Mouse (Mus musculus) cerebellum, adult 2 months (tissue): ENCODE measurements around the gene Nipsnap2. TPM values are rescaled to one million over a fixed set of nuclear protein-coding genes. Genes with fewer than 3 reads are reported as not detected.
"Not testable (repeated sequence)": the region's sequence is repeated elsewhere in the genome, so short reads cannot be mapped to it uniquely, and the experiment has no call there.

ENCODE experiments used
- DNase-seq, 2 experiments: peaks; one replicate each; pipeline ENCODE4 v3.0.0; 2021
- H3K27ac ChIP-seq: fragments of 200-500 bp; 2 replicates; pipeline ENCODE4 v1.5.1; 2012; ENCODE audit warnings: low read length, control low read depth, inconsistent platforms; ENCODE audit not compliant: insufficient read depth
- H3K27me3 ChIP-seq: fragments of 200-500 bp; 2 replicates; pipeline ENCODE4 v1.6.1; 2012; ENCODE audit warnings: inconsistent platforms, mild to moderate bottlenecking, low read length, moderate library complexity; ENCODE audit not compliant: control insufficient read depth, insufficient read depth
- H3K4me1 ChIP-seq: fragments of 200-500 bp; 2 replicates; pipeline ENCODE4 v1.6.1; 2011; ENCODE audit warnings: low read length; ENCODE audit not compliant: control insufficient read depth, insufficient read depth
- H3K4me3 ChIP-seq: fragments of 200-500 bp; replicated peaks from 2 replicates; pipeline ENCODE3; 2011; ENCODE audit warnings: mild to moderate bottlenecking, low read depth, low read length, control low read depth; ENCODE audit not compliant: insufficient read depth
- CTCF ChIP-seq: fragments of 200-500 bp; IDR thresholded peaks from 2 replicates; pipeline ENCODE4 v1.5.1; 2011; ENCODE audit warnings: low read depth, mild to moderate bottlenecking, control low read depth, low read length, moderate library complexity, borderline replicate concordance; ENCODE audit not compliant: insufficient read depth
- POLR2A ChIP-seq: fragments of 200-500 bp; IDR thresholded peaks from 2 replicates; pipeline ENCODE4 v1.6.1; 2011; ENCODE audit warnings: low read length, control low read depth, borderline replicate concordance; ENCODE audit not compliant: insufficient read depth
- whole genome bisulfite sequencing: fragments of 180-500 bp; shearing (Covaris S2); methylation state at CpG from one replicate; pipeline ENCODE4 v1.1.7; 2018; 5-methylcytosine and 5-hydroxymethylcytosine counted together
- polyA plus RNA-seq: library from polyadenylated mRNA; depleted of rRNA; stranded (reverse); fragments of >200 nt; gene quantifications from 2 replicates; pipeline ENCODE4 v1.2.3, GENCODE M21; 2012; rRNA removed

Nipsnap2 gene
- 137 and 157 TPM in 2 replicates for polyA plus RNA-seq

- TF ChIP-seq CTCF (peak; percentile 98), POLR2A (peak; percentile 62)
- DNase-seq, result peak; percentile 89 to 97
- Histone ChIP-seq H3K27me3 (no peaks in the 10 kb centered on the region), H3K4me3 (peak within 1 kb of the TSS; percentile 96), H3K4me1 (peaks cover 16% of the 10 kb centered on the region), H3K27ac (peak within 1 kb of the TSS; percentile 96)
- WGBS, result under 1% methylated on average over 90 of the region's 93 CpGs
Observed at GRCm38 (mm10) chr5:129724834-129725773, at the start of gene Nipsnap2. Gene Nipsnap2 (plus strand): TSS chr5:129725063.

GRCm38 (mm10) chr5:129685141-129685540 lies 39.7 kb upstream of the Nipsnap2 start:
- WGBS, result 92% methylated on average over 5 of the region's 5 CpGs
- not testable (repeated sequence) for H3K4me1 ChIP-seq, H3K27ac ChIP-seq, DNase-seq, H3K4me3 ChIP-seq, H3K27me3 ChIP-seq

DNA sequence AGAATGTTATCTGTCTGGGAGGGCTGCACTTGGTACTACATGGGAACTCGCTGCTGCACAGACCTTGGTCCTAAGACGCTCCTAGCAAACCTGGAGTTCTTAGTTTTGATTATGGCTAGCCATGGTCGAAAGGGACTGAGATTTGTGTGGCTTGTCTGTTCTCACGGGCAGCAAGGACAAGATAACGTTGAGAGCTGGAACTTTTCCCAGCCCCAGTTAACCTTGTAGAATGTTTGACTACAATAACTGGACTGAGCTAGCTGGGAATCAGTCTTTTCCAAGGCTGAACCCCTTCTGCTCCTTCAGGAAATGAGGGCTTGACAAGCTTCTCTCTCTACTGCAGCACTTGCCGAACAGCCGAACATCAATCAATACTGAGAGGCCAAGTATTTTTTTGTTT lies 37.2 kb upstream of the Nipsnap2 start:
- no peak for DNase-seq
- Histone ChIP-seq H3K4me1 (no peaks in the 10 kb centered on the region), H3K4me3 (no peak overlapping the region), H3K27me3 (no peaks in the 10 kb centered on the region), H3K27ac (no peak overlapping the region)
- 82% methylated on average over 7 of the region's 7 CpGs for WGBS
- TF ChIP-seq CTCF (no peak), POLR2A (no peak)

DNA sequence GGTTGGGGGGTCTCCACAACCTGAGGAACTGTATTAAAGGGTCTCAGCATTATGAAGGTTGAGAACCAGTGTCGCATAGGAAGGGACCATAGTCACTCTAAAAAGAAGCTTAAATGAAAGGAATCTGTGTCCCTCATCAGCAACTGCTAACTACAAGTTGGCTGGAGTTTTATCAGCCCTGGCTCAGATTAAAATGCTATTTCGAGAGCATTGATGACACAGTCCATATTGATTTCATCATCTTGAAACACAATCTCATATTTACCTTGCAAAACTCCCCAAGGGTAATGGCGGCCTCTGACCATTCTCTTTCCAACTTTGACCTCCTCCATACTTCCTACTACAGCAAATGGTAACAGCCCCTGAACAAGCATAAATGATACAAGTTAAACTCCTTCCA lies 34.3 kb upstream of the Nipsnap2 start:
- Histone ChIP-seq H3K4me3 (no peak overlapping the region), H3K4me1 (no peaks in the 10 kb centered on the region), H3K27me3 (no peaks in the 10 kb centered on the region), H3K27ac (no peak overlapping the region)
- no peak for DNase-seq
- 83% methylated on average over 3 of the region's 3 CpGs for WGBS
- TF ChIP-seq POLR2A (no peak), CTCF (no peak)

GRCm38 (mm10) chr5:129700506-129700905 lies 24.4 kb upstream of the Nipsnap2 start:
- Histone ChIP-seq H3K27me3 (no peaks in the 10 kb centered on the region; the same call in 1 of the 2 replicates), H3K27ac (no peak overlapping the region), H3K4me1 (no peaks in the 10 kb centered on the region), H3K4me3 (no peak overlapping the region)
- 21% methylated on average over 2 of the region's 2 CpGs for WGBS
- DNase-seq, result no peak
- TF ChIP-seq POLR2A (no peak), CTCF (no peak)

- no peaks in the 10 kb centered on the region for H3K4me1 ChIP-seq
- no peak for TF ChIP-seq CTCF
- no peak for TF ChIP-seq POLR2A
- no peaks in the 10 kb centered on the region; the same call in 1 of the 2 replicates for H3K27me3 ChIP-seq
- no peak overlapping the region for H3K27ac ChIP-seq
- 58% methylated on average over 1 of the region's 1 CpGs for WGBS
- no peak overlapping the region for H3K4me3 ChIP-seq
- DNase-seq, result no peak
Observed at GRCm38 (mm10) chr5:129701706-129702105, 23.2 kb upstream of the Nipsnap2 start.

DNA sequence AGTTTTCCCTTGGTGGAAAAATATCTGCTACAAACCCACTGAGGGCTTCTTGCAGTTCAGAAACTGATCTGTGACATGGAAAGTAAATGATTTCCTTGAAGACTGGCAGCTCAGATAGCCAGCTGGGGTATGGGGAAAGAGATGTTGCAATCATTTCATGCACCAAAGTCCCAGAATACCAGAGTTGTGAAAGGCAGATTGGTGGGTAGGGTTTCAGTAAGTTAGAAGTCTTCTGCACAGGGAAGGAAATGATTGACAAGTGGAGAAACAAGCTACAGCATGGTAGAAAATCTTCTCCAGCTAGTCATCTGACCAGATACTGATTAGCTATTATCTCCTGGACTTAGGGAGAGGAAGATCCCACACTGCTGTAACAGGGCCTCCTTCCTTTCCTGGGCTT lies 21.5 kb upstream of the Nipsnap2 start:
- Histone ChIP-seq H3K27me3 (no peaks in the 10 kb centered on the region; the same call in 1 of the 2 replicates), H3K4me1 (no peaks in the 10 kb centered on the region), H3K4me3 (no peak overlapping the region), H3K27ac (no peak overlapping the region)
- TF ChIP-seq CTCF (no peak), POLR2A (no peak)
- DNase-seq, result no peak

GRCm38 (mm10) chr5:129708412-129708811 lies 16.5 kb upstream of the Nipsnap2 start, which contains the start of gene Sept14:
Gene Sept14 (minus strand): TSS chr5:129708512.
- H3K27ac ChIP-seq, result no peak within 1 kb of the TSS
- no peaks in the 10 kb centered on the region for H3K27me3 ChIP-seq
- no peak for DNase-seq
- TF ChIP-seq POLR2A, result no peak
- TF ChIP-seq CTCF, result no peak
- H3K4me1 ChIP-seq, result no peaks in the 10 kb centered on the region
- no peak within 1 kb of the TSS for H3K4me3 ChIP-seq
- 55% methylated on average over 2 of the region's 2 CpGs for WGBS
